Mouse (Mus musculus) spleen, adult 2 months (tissue): ENCODE measurements around the gene Abca12.

Experiments
- CTCF ChIP-seq: fragments of 200-500 bp; IDR thresholded peaks from 2 replicates; pipeline ENCODE4 v1.5.1; 2011; ENCODE audit warnings: mild to moderate bottlenecking, inconsistent platforms; ENCODE audit not compliant: insufficient read depth, insufficient read length, insufficient replicate concordance; ENCODE audit errors: extremely low read depth
- POLR2A ChIP-seq: fragments of 200-500 bp; IDR thresholded peaks from 2 replicates; pipeline ENCODE4 v1.6.1; 2011; ENCODE audit warnings: low read depth, low read length, inconsistent platforms

- TF ChIP-seq CTCF (no peak), POLR2A (no peak)
Measured at GRCm38 (mm10) chr1:71239586-71239985, 175.1 kb downstream of the Abca12 start.
